ENCODE assay signal across 1 mouse cellular context in genomic region chr2:131545386-131546307, GRCm38 (mm10).
TF ChIP-seq lines count a peak whose summit lies in the region.

No protein-coding gene starts in this region.

TF ChIP-seq in CH12.LX, 34 proteins besides CTCF, POLR2A, EP300 and RAD21 (continued from another document):
- TF ChIP-seq ZKSCAN1 (IDR thresholded peaks at IDR 0.05; ENCODE audit: borderline replicate concordance, low read depth, low read length) (no peak), CHD2 (IDR thresholded peaks at IDR 0.05; ENCODE audit: low read length) (no peak), MAZ (IDR thresholded peaks at IDR 0.05; ENCODE audit: low read depth, low read length) (no peak), UBTF (IDR thresholded peaks at IDR 0.05; ENCODE audit: low read depth, low read length) (no peak), MYC (IDR thresholded peaks at IDR 0.05; ENCODE audit: low read depth, low read length) (no peak), SMC3 (IDR thresholded peaks at IDR 0.05; ENCODE audit: low read depth, low read length) (peak; percentile 68), NELFE (IDR thresholded peaks at IDR 0.05; ENCODE audit: low read depth, low read length) (peak; percentile 38; the same call in 1 of the 2 replicates), BHLHE40 (IDR thresholded peaks at IDR 0.05; ENCODE audit: low read depth, low read length) (no peak), MAFK (IDR thresholded peaks at IDR 0.05; ENCODE audit: insufficient replicate concordance, low read length) (no peak), GABPA (IDR thresholded peaks at IDR 0.05; ENCODE audit: insufficient replicate concordance, low read depth, low read length) (no peak), JUN (IDR thresholded peaks at IDR 0.05; ENCODE audit: insufficient read depth, low read depth, low read length) (no peak), E2F4 (IDR thresholded peaks at IDR 0.05; ENCODE audit: insufficient replicate concordance, low read depth, low read length) (no peak), SIN3A (IDR thresholded peaks at IDR 0.05; ENCODE audit: low read length) (no peak), MXI1 (IDR thresholded peaks at IDR 0.05; ENCODE audit: low read depth, low read length) (no peak), JUND (conservative IDR thresholded peaks at IDR 0.05; ENCODE audit: low read depth, low read length) (no peak), MEF2A (IDR thresholded peaks at IDR 0.05; ENCODE audit: borderline replicate concordance, low read depth, low read length) (no peak), POLR2AphosphoS2 (IDR thresholded peaks at IDR 0.05; ENCODE audit: low read depth, low read length) (no peak), PAX5 (IDR thresholded peaks at IDR 0.05; ENCODE audit: low read length) (no peak), NRF1 (IDR thresholded peaks at IDR 0.05; ENCODE audit: low read depth, low read length) (no peak)
